Mouse (Mus musculus) lung, adult 2 months (tissue): ENCODE data around the gene Cnn3.

ENCODE experiments used
- CTCF ChIP-seq: fragments of 200-500 bp; IDR thresholded peaks from 2 replicates; pipeline ENCODE4 v1.5.1; 2011; ENCODE audit warnings: mild to moderate bottlenecking, low read length, control low read depth; ENCODE audit not compliant: insufficient read depth
- POLR2A ChIP-seq: fragments of 200-500 bp; IDR thresholded peaks from 2 replicates; pipeline ENCODE4 v1.6.1; 2011; ENCODE audit warnings: low read depth, mild to moderate bottlenecking, control low read depth, low read length, borderline replicate concordance; ENCODE audit errors: extremely low read depth

- TF ChIP-seq POLR2A (no peak), CTCF (no peak)
Measured at GRCm38 (mm10) chr3:121507678-121508077, 81.4 kb downstream of the Cnn3 start.
